Mouse (Mus musculus) cerebellum, adult 2 months (tissue): ENCODE data around the gene Kalrn. TPM values are rescaled to one million over a fixed set of nuclear protein-coding genes. Genes with fewer than 3 reads are reported as not detected.

Experiments used
- DNase-seq, 2 experiments: peaks; one replicate each; pipeline ENCODE4 v3.0.0; 2021
- H3K27ac ChIP-seq: fragments of 200-500 bp; 2 replicates; pipeline ENCODE4 v1.5.1; 2012; ENCODE audit warnings: low read length, control low read depth, inconsistent platforms; ENCODE audit not compliant: insufficient read depth
- H3K27me3 ChIP-seq: fragments of 200-500 bp; 2 replicates; pipeline ENCODE4 v1.6.1; 2012; ENCODE audit warnings: inconsistent platforms, mild to moderate bottlenecking, low read length, moderate library complexity; ENCODE audit not compliant: control insufficient read depth, insufficient read depth
- H3K4me1 ChIP-seq: fragments of 200-500 bp; 2 replicates; pipeline ENCODE4 v1.6.1; 2011; ENCODE audit warnings: low read length; ENCODE audit not compliant: control insufficient read depth, insufficient read depth
- H3K4me3 ChIP-seq: fragments of 200-500 bp; replicated peaks from 2 replicates; pipeline ENCODE3; 2011; ENCODE audit warnings: mild to moderate bottlenecking, low read depth, low read length, control low read depth; ENCODE audit not compliant: insufficient read depth
- CTCF ChIP-seq: fragments of 200-500 bp; IDR thresholded peaks from 2 replicates; pipeline ENCODE4 v1.5.1; 2011; ENCODE audit warnings: low read depth, mild to moderate bottlenecking, control low read depth, low read length, moderate library complexity, borderline replicate concordance; ENCODE audit not compliant: insufficient read depth
- POLR2A ChIP-seq: fragments of 200-500 bp; IDR thresholded peaks from 2 replicates; pipeline ENCODE4 v1.6.1; 2011; ENCODE audit warnings: low read length, control low read depth, borderline replicate concordance; ENCODE audit not compliant: insufficient read depth
- WGBS: fragments of 180-500 bp; shearing (Covaris S2); methylation state at CpG from one replicate; pipeline ENCODE4 v1.1.7; 2018; 5-methylcytosine and 5-hydroxymethylcytosine counted together
- polyA plus RNA-seq: library from polyadenylated mRNA; depleted of rRNA; stranded (reverse); fragments of >200 nt; gene quantifications from 2 replicates; pipeline ENCODE4 v1.2.3, GENCODE M21; 2012; rRNA removed

Gene Kalrn
- polyA plus RNA-seq, 1 experiment: 17.9 TPM

GRCm38 (mm10) chr16:33921514-33921913, 651.8 kb downstream of the Kalrn start:
- no peak overlapping the region for H3K27ac ChIP-seq
- TF ChIP-seq CTCF (no peak), POLR2A (no peak)
- WGBS: 94% methylated on average over 5 of the region's 5 CpGs

More at GRCm38 (mm10) chr16:33921514-33921913, 651.8 kb downstream of the Kalrn start:
- no peaks in the 10 kb centered on the region for H3K27me3 ChIP-seq
- H3K4me3 ChIP-seq: no peak overlapping the region
- DNase-seq: no peak
- peaks cover 20% of the 10 kb centered on the region for H3K4me1 ChIP-seq

Other genes with a start within 250 kb of the Kalrn start
- 0.33 TPM in 1 of 2 replicates, not detected in the other for gene Ropn1, start 76.4 kb upstream of the Kalrn start, polyA plus RNA-seq
- 2.6 and 3.1 TPM in 2 replicates for gene Ccdc14, start 117.1 kb upstream of the Kalrn start, polyA plus RNA-seq
- gene Mylk, start 171.7 kb upstream of the Kalrn start, polyA plus RNA-seq: 6.3 and 6.5 TPM in 2 replicates